Mouse (Mus musculus): ENCODE measurements around the gene B9d2.

B9d2 gene

GRCm38 (mm10) chr7:25680514-25681258 is at the start of gene B9d2:
Gene B9d2 (plus strand): TSS chr7:25680780.
- DNase-seq, result peak; percentile 98 to 99

GRCm38 (mm10) chr7:25632679-25633078 is 47.9 kb upstream of the B9d2 start:
- no peak for DNase-seq

GRCm38 (mm10) chr7:25636373-25636772 is 44.2 kb upstream of the B9d2 start:
- peak; percentile 67 to 80 for DNase-seq

GRCm38 (mm10) chr7:25637099-25637498 is 43.5 kb upstream of the B9d2 start:
- no peak for DNase-seq

GRCm38 (mm10) chr7:25639754-25640153 is 40.8 kb upstream of the B9d2 start:
- no peak for DNase-seq

GRCm38 (mm10) chr7:25644136-25644535 is 36.4 kb upstream of the B9d2 start:
- no peak for DNase-seq

- DNase-seq, result no peak
Measured at GRCm38 (mm10) chr7:25644631-25645030, 35.9 kb upstream of the B9d2 start.

- no peak for DNase-seq
Measured at GRCm38 (mm10) chr7:25645074-25645473, 35.5 kb upstream of the B9d2 start.

- peak; percentile 64 to 67 for DNase-seq
Measured at GRCm38 (mm10) chr7:25647574-25648123, 32.9 kb upstream of the B9d2 start.

GRCm38 (mm10) chr7:25649839-25650238 is 30.7 kb upstream of the B9d2 start:
- no peak for DNase-seq

GRCm38 (mm10) chr7:25651281-25651680 is 29.3 kb upstream of the B9d2 start:
- peak in 1 of 2 experiments; percentile 62 for DNase-seq

GRCm38 (mm10) chr7:25652244-25652759 is 28.3 kb upstream of the B9d2 start:
- peak in 1 of 2 experiments; percentile 48 for DNase-seq

GRCm38 (mm10) chr7:25655601-25656428 is 24.8 kb upstream of the B9d2 start:
- DNase-seq, result no peak

GRCm38 (mm10) chr7:25657785-25658184 is 22.8 kb upstream of the B9d2 start:
- no peak for DNase-seq

GRCm38 (mm10) chr7:25658657-25659472 is 21.7 kb upstream of the B9d2 start, which contains the start of the genes Bckdha and Exosc5:
Gene Bckdha (minus strand): TSS chr7:25658981.
Gene Exosc5 (plus strand): TSS chr7:25659164.
- DNase-seq, result peak; percentile 96 to 98

- no peak for DNase-seq
Measured at GRCm38 (mm10) chr7:25666381-25666780, 14.2 kb upstream of the B9d2 start.

GRCm38 (mm10) chr7:25669158-25669557 is 11.4 kb upstream of the B9d2 start:
- DNase-seq, result no peak

- no peak for DNase-seq
Measured at GRCm38 (mm10) chr7:25669631-25670030, 10.9 kb upstream of the B9d2 start.

GRCm38 (mm10) chr7:25670096-25670495 is 10.5 kb upstream of the B9d2 start:
- DNase-seq, result no peak

- DNase-seq, result no peak
Measured at GRCm38 (mm10) chr7:25671686-25672085, 8.9 kb upstream of the B9d2 start.

GRCm38 (mm10) chr7:25672442-25672841 is 8.1 kb upstream of the B9d2 start:
- no peak for DNase-seq

- no peak for DNase-seq
Measured at GRCm38 (mm10) chr7:25674297-25674696, 6.3 kb upstream of the B9d2 start.

All from spleen, adult 18-20 months (tissue).